Mouse (Mus musculus) megakaryocyte, embryonic 14.5 days (primary cell): Measurements from ENCODE around the gene Dgkg. TPM values are rescaled to one million over a fixed set of nuclear protein-coding genes. Genes with fewer than 3 reads are reported as not detected.

Experiments used
- H3K27me3 ChIP-seq: replicated peaks from 2 replicates; pipeline ENCODE3; 2012; ENCODE audit warnings: inconsistent platforms
- H3K36me3 ChIP-seq: replicated peaks from 2 replicates; pipeline ENCODE3; 2012; ENCODE audit warnings: low read length, inconsistent platforms, mixed read lengths
- H3K4me1 ChIP-seq: 2 replicates; pipeline ENCODE4 v1.6.1; 2012; ENCODE audit warnings: inconsistent platforms
- H3K4me3 ChIP-seq: replicated peaks from 2 replicates; pipeline ENCODE3; 2012; ENCODE audit warnings: moderate library complexity, mild to moderate bottlenecking, inconsistent platforms
- H3K9me3 ChIP-seq: 2 replicates; pipeline ENCODE4 v1.6.1; 2012; ENCODE audit warnings: inconsistent platforms
- FLI1 ChIP-seq: IDR thresholded peaks from 2 replicates; pipeline ENCODE4 v1.6.1; 2012; ENCODE audit warnings: low read length, inconsistent platforms, mixed read lengths
- GATA1 ChIP-seq: IDR thresholded peaks from 3 replicates; pipeline ENCODE4 v1.6.1; 2012; ENCODE audit warnings: mixed read lengths, low read length, inconsistent platforms, borderline replicate concordance
- polyA plus RNA-seq: library from polyadenylated mRNA; stranded (reverse); fragments of >175 nt; gene quantifications from 2 replicates; pipeline ENCODE4 v1.2.3, GENCODE M21; 2012; ENCODE audit warnings: low replicate concordance; ENCODE audit not compliant: insufficient read depth

The Dgkg gene
- polyA plus RNA-seq, 1 experiment = 2.9 TPM

DNA sequence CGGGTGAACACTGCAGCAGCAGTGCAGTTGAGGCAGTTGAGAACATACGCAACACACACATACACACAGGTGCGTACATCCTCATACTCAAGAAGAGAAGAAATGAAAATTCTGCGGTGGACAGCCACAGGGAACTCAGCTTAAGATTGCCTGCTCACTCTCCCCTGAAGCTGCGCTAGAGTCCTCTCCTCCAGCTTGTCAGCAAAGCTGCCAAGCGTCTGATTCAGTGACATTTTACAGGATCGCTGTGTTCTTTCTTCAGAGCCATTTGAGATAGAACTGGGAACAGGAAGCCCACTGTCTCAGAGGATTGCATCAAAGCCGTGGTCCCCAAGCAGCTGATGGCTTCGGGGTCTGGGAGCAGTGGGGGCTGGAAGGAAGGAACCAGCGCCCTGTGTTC lies 17.6 kb upstream of the Dgkg start:
- H3K36me3 ChIP-seq = no peaks in the 10 kb centered on the region
- no peak for TF ChIP-seq FLI1
- no peak for TF ChIP-seq GATA1
- H3K4me3 ChIP-seq = no peak overlapping the region
- peaks cover 13% of the 10 kb centered on the region for H3K27me3 ChIP-seq
- H3K9me3 ChIP-seq = peaks cover 13% of the 10 kb centered on the region
- peaks cover 5% of the 10 kb centered on the region for H3K4me1 ChIP-seq

GRCm38 (mm10) chr16:22674164-22674563 lies 17.1 kb upstream of the Dgkg start:
- H3K36me3 ChIP-seq = no peaks in the 10 kb centered on the region
- peaks cover 13% of the 10 kb centered on the region for H3K9me3 ChIP-seq
- H3K4me3 ChIP-seq = no peak overlapping the region
- TF ChIP-seq GATA1 (no peak), FLI1 (no peak)
- H3K27me3 ChIP-seq = peaks cover 16% of the 10 kb centered on the region
- H3K4me1 ChIP-seq = peaks cover 5% of the 10 kb centered on the region

GRCm38 (mm10) chr16:22664033-22664432 lies 7.0 kb upstream of the Dgkg start:
- Histone ChIP-seq H3K36me3 (no peaks in the 10 kb centered on the region), H3K27me3 (peaks cover 37% of the 10 kb centered on the region), H3K9me3 (no peaks in the 10 kb centered on the region), H3K4me1 (peaks cover 51% of the 10 kb centered on the region), H3K4me3 (no peak overlapping the region)
- TF ChIP-seq GATA1 (no peak), FLI1 (no peak)

GRCm38 (mm10) chr16:22663136-22663535 lies 6.1 kb upstream of the Dgkg start:
- Histone ChIP-seq H3K27me3 (peaks cover 35% of the 10 kb centered on the region), H3K9me3 (no peaks in the 10 kb centered on the region), H3K36me3 (no peaks in the 10 kb centered on the region), H3K4me1 (peaks cover 60% of the 10 kb centered on the region), H3K4me3 (no peak overlapping the region)
- TF ChIP-seq FLI1 (no peak), GATA1 (no peak)

DNA sequence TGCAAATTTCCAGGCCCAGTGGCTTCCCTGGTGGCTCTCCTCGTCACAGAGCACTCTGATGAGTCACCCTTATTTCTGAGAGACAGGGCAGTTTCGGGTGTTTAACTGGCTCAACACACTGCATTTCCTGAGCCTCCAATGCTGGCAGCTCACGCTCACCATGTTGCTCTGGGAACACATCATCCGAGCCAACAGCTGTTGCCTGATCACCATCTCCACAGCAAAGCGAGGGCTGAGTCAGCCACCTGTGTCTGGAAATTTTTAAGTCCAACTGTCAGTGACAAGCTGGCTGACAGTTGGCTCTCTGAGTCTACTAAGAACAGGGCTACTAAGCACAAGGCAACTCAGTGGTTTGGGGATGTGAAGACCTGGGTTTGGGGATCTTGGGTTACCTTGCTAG lies 4.1 kb upstream of the Dgkg start:
- no peaks in the 10 kb centered on the region for H3K9me3 ChIP-seq
- H3K4me1 ChIP-seq = peaks cover 63% of the 10 kb centered on the region
- TF ChIP-seq GATA1 = no peak
- TF ChIP-seq FLI1 = no peak
- peak overlapping the region; percentile 82 for H3K4me3 ChIP-seq
- H3K36me3 ChIP-seq = no peaks in the 10 kb centered on the region
- peaks cover 20% of the 10 kb centered on the region for H3K27me3 ChIP-seq

- peaks cover 1% of the 10 kb centered on the region for H3K27me3 ChIP-seq
- H3K4me1 ChIP-seq = peaks cover 83% of the 10 kb centered on the region
- no peak overlapping the region for H3K4me3 ChIP-seq
- no peaks in the 10 kb centered on the region for H3K9me3 ChIP-seq
- TF ChIP-seq GATA1 (no peak), FLI1 (no peak)
- H3K36me3 ChIP-seq = peaks cover 9% of the 10 kb centered on the region
Measured at GRCm38 (mm10) chr16:22657874-22658789, 1.1 kb upstream of the Dgkg start.

GRCm38 (mm10) chr16:22655812-22656211 lies 1.2 kb downstream of the Dgkg start:
- H3K27me3 ChIP-seq = no peaks in the 10 kb centered on the region
- H3K36me3 ChIP-seq = peaks cover 19% of the 10 kb centered on the region
- H3K4me3 ChIP-seq = peak overlapping the region; percentile 97
- H3K4me1 ChIP-seq = peaks cover 89% of the 10 kb centered on the region
- TF ChIP-seq GATA1 = no peak
- TF ChIP-seq FLI1 = no peak
- H3K9me3 ChIP-seq = no peaks in the 10 kb centered on the region

- no peaks in the 10 kb centered on the region for H3K27me3 ChIP-seq
- H3K36me3 ChIP-seq = peaks cover 19% of the 10 kb centered on the region
- peak overlapping the region; percentile 97 for H3K4me3 ChIP-seq
- H3K4me1 ChIP-seq = peaks cover 89% of the 10 kb centered on the region
- no peaks in the 10 kb centered on the region for H3K9me3 ChIP-seq
- TF ChIP-seq GATA1 = no peak
- TF ChIP-seq FLI1 = no peak
Measured at GRCm38 (mm10) chr16:22655223-22655622, 1.8 kb downstream of the Dgkg start.

- Histone ChIP-seq H3K9me3 (no peaks in the 10 kb centered on the region), H3K4me1 (peaks cover 89% of the 10 kb centered on the region), H3K27me3 (no peaks in the 10 kb centered on the region), H3K4me3 (peak overlapping the region; percentile 97), H3K36me3 (peaks cover 24% of the 10 kb centered on the region)
- TF ChIP-seq GATA1 (no peak), FLI1 (no peak)
Measured at GRCm38 (mm10) chr16:22654477-22654835, 2.6 kb downstream of the Dgkg start.

DNA sequence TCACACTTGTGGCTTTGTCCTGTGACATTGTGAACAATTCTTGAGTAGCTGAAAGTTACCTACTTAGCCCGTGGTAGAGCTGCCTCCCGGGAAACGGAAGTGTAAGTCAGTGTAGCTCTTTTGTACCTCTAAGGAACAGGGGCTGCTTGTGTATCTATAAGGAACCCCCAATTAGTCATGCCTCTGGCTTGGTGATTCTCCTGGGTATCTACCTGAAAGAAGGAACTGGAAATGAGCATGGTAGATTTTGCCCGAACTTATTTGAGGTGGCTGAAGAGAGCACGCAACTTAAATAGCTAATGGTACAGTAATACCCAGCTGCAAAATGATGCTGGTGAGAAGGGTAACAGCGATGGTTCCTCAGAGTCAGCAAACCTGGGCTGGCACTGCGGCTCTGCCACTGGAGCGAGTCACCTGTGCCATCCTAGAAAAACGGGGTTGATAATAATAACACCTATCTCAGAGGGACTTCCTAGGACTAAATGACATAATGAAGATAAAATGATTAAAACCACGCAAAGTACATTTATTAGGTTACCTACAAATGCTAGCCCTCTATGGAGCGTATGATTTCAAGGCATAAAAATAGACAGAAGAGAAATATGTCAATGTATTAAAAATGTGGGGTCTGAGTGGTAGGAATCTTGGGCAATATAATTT lies 3.1 kb downstream of the Dgkg start:
- Histone ChIP-seq H3K9me3 (no peaks in the 10 kb centered on the region), H3K36me3 (peaks cover 29% of the 10 kb centered on the region), H3K27me3 (no peaks in the 10 kb centered on the region), H3K4me1 (peaks cover 89% of the 10 kb centered on the region), H3K4me3 (peak overlapping the region; percentile 73)
- TF ChIP-seq GATA1 (no peak), FLI1 (no peak)
